In the genomic region with DNA sequence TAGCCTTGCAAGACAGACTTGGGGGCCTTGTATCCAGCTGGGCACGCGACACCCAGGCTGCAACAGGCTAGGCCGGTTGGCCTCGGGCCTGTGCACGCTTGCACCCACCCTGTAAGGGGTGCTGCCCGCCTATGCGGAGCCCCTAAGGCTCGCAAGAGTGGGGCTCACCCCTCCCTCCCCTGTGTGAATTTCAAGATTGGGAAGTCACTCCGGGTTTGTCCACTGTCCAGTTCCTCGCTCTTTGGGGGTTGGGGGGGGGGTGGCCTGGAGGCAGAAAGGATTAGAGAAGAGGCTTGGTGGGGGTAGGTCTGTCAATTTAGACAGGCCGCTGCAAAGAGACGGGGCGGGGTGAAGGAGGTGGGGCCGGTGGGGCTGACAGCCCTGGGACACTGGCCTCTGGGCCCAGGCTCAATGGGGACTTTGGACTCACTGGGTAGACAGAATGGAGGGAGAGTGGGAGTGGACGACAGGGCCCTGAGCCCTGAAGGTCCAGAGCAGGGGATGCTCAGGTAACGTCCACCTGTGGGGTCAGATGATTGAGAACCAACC, we compare ENCODE assay signal across 8 mouse cellular contexts. TPM values are rescaled to one million over a fixed set of nuclear protein-coding genes. Genes with fewer than 3 reads are reported as not detected.
DNase-seq lines count a peak whose midpoint lies in the region; ATAC-seq and TF ChIP-seq lines count a peak whose summit lies in the region.

No protein-coding gene starts in this region.

- intact Hi-C loops in heart, adult 2 months (cut with DNase I), result loop anchor here (2.0 to 10.0 kb wide), 2 partner anchors 156 to 192 kb away; a partner anchor contains a TSS

- H3K27ac ChIP-seq in heart, adult 2 months, result peak overlapping the region; percentile 99
- H3K27ac ChIP-seq in hindbrain, embryonic 15.5 days (replicated peaks), result peak overlapping the region; percentile 75
- peak overlapping the region; percentile 99 for H3K27ac ChIP-seq in liver, embryonic 11.5 days (ENCODE audit: low read depth, low read length)

- DNase-seq in heart, adult 2 months, result peak in 1 of 2 experiments; percentile 46
- no peak for DNase-seq in heart, adult 8-10 months (ENCODE audit: low spot score)
- peak; percentile 39 for DNase-seq in embryo, embryonic 11 days
- DNase-seq in liver, embryonic 11.5 days (ENCODE audit: low spot score), result peak; percentile 64
- DNase-seq in retina, postnatal 1 day, result peak; percentile 39
- no peak for DNase-seq in right cerebral cortex, postnatal 14 days
- no peak for DNase-seq in left cerebral cortex, adult 9 months (ENCODE audit: low spot score in 2 of 2)

- H3K36me3 ChIP-seq in heart, adult 2 months (ENCODE audit: control insufficient read depth, insufficient read depth, low read length), result no peaks in the 10 kb centered on the region
- peaks cover 4% of the 10 kb centered on the region; the same call in 1 of the 2 replicates for H3K36me3 ChIP-seq in hindbrain, embryonic 15.5 days
- H3K36me3 ChIP-seq in liver, embryonic 11.5 days (ENCODE audit: control insufficient read depth, insufficient read depth, low read length), result peaks cover 14% of the 10 kb centered on the region; the same call in 1 of the 2 replicates

- no peak for TF ChIP-seq CTCF in heart, adult 2 months (IDR thresholded peaks at IDR 0.05)

- peak overlapping the region; percentile 93 for H3K4me2 ChIP-seq in hindbrain, embryonic 15.5 days
- H3K4me2 ChIP-seq in liver, embryonic 11.5 days, result peak overlapping the region; percentile 100

- H3K9me3 ChIP-seq in hindbrain, embryonic 15.5 days, result no peaks in the 10 kb centered on the region
- no peaks in the 10 kb centered on the region for H3K9me3 ChIP-seq in liver, embryonic 11.5 days (ENCODE audit: control insufficient read depth, low read length)

- peak overlapping the region; percentile 94 for H3K4me3 ChIP-seq in heart, adult 2 months
- H3K4me3 ChIP-seq in hindbrain, embryonic 15.5 days, result peak overlapping the region; percentile 72
- H3K4me3 ChIP-seq in liver, embryonic 11.5 days (ENCODE audit: low read depth, low read length), result peak overlapping the region; percentile 75

- H3K9ac ChIP-seq in heart, adult 2 months (ENCODE audit: low read depth, low read length), result peak overlapping the region; percentile 92
- peak overlapping the region; percentile 57 for H3K9ac ChIP-seq in hindbrain, embryonic 15.5 days
- peak overlapping the region; percentile 89 for H3K9ac ChIP-seq in liver, embryonic 11.5 days (ENCODE audit: low read depth, low read length)

- 3% methylated on average over 16 of the region's 16 CpGs for WGBS in heart, adult 2 months
- 3% methylated on average over 16 of the region's 16 CpGs for WGBS in hindbrain, embryonic 15.5 days
- WGBS in liver, embryonic 11.5 days, result 4% methylated on average over 16 of the region's 16 CpGs

- H3K27me3 ChIP-seq in heart, adult 2 months (ENCODE audit: control insufficient read depth, insufficient read depth, low read length), result no peaks in the 10 kb centered on the region; the same call in 1 of the 2 replicates
- H3K27me3 ChIP-seq in hindbrain, embryonic 15.5 days, result 0 out of 2 replicates have a peak, but pooled peaks cover 4% of the 10 kb centered on the region
- no peaks in the 10 kb centered on the region for H3K27me3 ChIP-seq in liver, embryonic 11.5 days (replicated peaks; ENCODE audit: control insufficient read depth, insufficient read depth, low read length)

- no peak for ATAC-seq in hindbrain, embryonic 15.5 days (ENCODE audit: low FRiP score, low read depth)
- ATAC-seq in liver, embryonic 11.5 days (replicated peaks; ENCODE audit: low FRiP score), result peak; percentile 6; the same call in 1 of the 2 replicates

- H3K79me2 ChIP-seq in heart, adult 2 months (replicated peaks; ENCODE audit: control insufficient read depth, insufficient read depth, low read length), result peaks cover 7% of the 10 kb centered on the region; the same call in 1 of the 2 replicates

- no peak for TF ChIP-seq EP300 in heart, adult 2 months (IDR thresholded peaks at IDR 0.05; ENCODE audit: insufficient read depth, low read depth, low read length)

- H3K4me1 ChIP-seq in heart, adult 2 months (ENCODE audit: control insufficient read depth, insufficient read depth, low read length), result peaks cover 5% of the 10 kb centered on the region; the same call in 1 of the 2 replicates
- peaks cover 40% of the 10 kb centered on the region for H3K4me1 ChIP-seq in hindbrain, embryonic 15.5 days (replicated peaks)
- H3K4me1 ChIP-seq in liver, embryonic 11.5 days (replicated peaks; ENCODE audit: control insufficient read depth, insufficient read depth, low read length), result peaks cover 39% of the 10 kb centered on the region

- no peak for TF ChIP-seq POLR2A in heart, adult 2 months (IDR thresholded peaks at IDR 0.05; ENCODE audit: insufficient read depth, low read depth, low read length)

RNA-seq across cellular contexts. Expression of a gene that starts 1.2 kb away (rescaled TPM):
- 100 to 1,000 TPM; 122 to 137 TPM for total RNA-seq in heart, adult 2 months (2021)
- 122 and 127 TPM in 2 replicates for polyA plus RNA-seq in heart, adult 2 months (2012; rRNA removed)
- total RNA-seq in heart, adult 8-10 months (2022), result 100 to 1,000 TPM; 115 to 130 (median 121) TPM
- polyA plus RNA-seq in hindbrain, embryonic 15.5 days (2015; fragmentation: Nextera tagmentation; extraction: Ambion mirVana), result 19.3 and 19.5 TPM in 2 replicates
- polyA plus RNA-seq in liver, embryonic 11.5 days (2014; fragmentation: Nextera tagmentation; extraction: Ambion mirVana), result 65.2 and 71.1 TPM in 2 replicates

RNA-seq across cellular contexts. Expression of a gene that starts 16.7 kb away (rescaled TPM):
- under 1 TPM; 0.80 to 0.97 TPM for total RNA-seq in heart, adult 2 months (2021)
- polyA plus RNA-seq in heart, adult 2 months (2012; rRNA removed), result 0.27 and 0.29 TPM in 2 replicates
- total RNA-seq in heart, adult 8-10 months (2022), result 1 to 10 TPM in 3 of 4 experiments, under 1 TPM in 1; 0.98 to 2.0 (median 1.7) TPM
- polyA plus RNA-seq in hindbrain, embryonic 15.5 days (2015; fragmentation: Nextera tagmentation; extraction: Ambion mirVana), result 0.12 and 0.24 TPM in 2 replicates
- 0.88 and 0.94 TPM in 2 replicates for polyA plus RNA-seq in liver, embryonic 11.5 days (2014; fragmentation: Nextera tagmentation; extraction: Ambion mirVana)

RNA-seq across cellular contexts. Expression of a gene that starts 17.5 kb away (rescaled TPM):
- total RNA-seq in heart, adult 2 months (2021), result 1 to 10 TPM; 5.2 to 5.8 TPM
- 12.3 and 13.0 TPM in 2 replicates for polyA plus RNA-seq in heart, adult 2 months (2012; rRNA removed)
- total RNA-seq in heart, adult 8-10 months (2022), result 1 to 10 TPM; 3.9 to 6.6 (median 5.1) TPM
- 2.9 and 3.4 TPM in 2 replicates for polyA plus RNA-seq in hindbrain, embryonic 15.5 days (2015; fragmentation: Nextera tagmentation; extraction: Ambion mirVana)
- polyA plus RNA-seq in liver, embryonic 11.5 days (2014; fragmentation: Nextera tagmentation; extraction: Ambion mirVana), result 10.0 and 10.4 TPM in 2 replicates

RNA-seq across cellular contexts. Expression of a gene that starts 30.6 kb away (rescaled TPM):
- total RNA-seq in heart, adult 2 months (2021), result under 1 TPM; 0.29 to 0.34 TPM
- 1.1 and 2.3 TPM in 2 replicates for polyA plus RNA-seq in heart, adult 2 months (2012; rRNA removed)
- total RNA-seq in heart, adult 8-10 months (2022), result under 1 TPM; 0.17 to 0.37 (median 0.25) TPM
- polyA plus RNA-seq in hindbrain, embryonic 15.5 days (2015; fragmentation: Nextera tagmentation; extraction: Ambion mirVana), result 1.1 and 2.4 TPM in 2 replicates
- 0.21 TPM in 1 of 2 replicates, not detected in the other for polyA plus RNA-seq in liver, embryonic 11.5 days (2014; fragmentation: Nextera tagmentation; extraction: Ambion mirVana)

Comparison
In these comparisons a context has a peak if more than half of its experiments do, and no peak if none do; other contexts are left out.
1. DNase-seq: peak in embryo, embryonic 11 days (single experiment), liver, embryonic 11.5 days (single experiment) and retina, postnatal 1 day (single experiment); none in heart, adult 8-10 months (single experiment), right cerebral cortex, postnatal 14 days (single experiment) and left cerebral cortex, adult 9 months (0 of 2).
2. Peak in every context shown above with its lines, with median percentiles within 50 percentile points of each other: H3K27ac ChIP-seq, H3K4me3 ChIP-seq and H3K9ac ChIP-seq.